Mouse (Mus musculus) G1E-ER4 (cell line): ENCODE measurements around the gene L2hgdh. TPM values are rescaled to one million over a fixed set of nuclear protein-coding genes. Genes with fewer than 3 reads are reported as not detected.

Source experiments
- GATA1 ChIP-seq: IDR thresholded peaks from one replicate; pipeline ENCODE4 v1.8.0; 2012; ENCODE audit warnings: low read length, inconsistent platforms
- polyA plus RNA-seq: library from polyadenylated mRNA; stranded (reverse); fragments of >175 nt; gene quantifications from 2 replicates; pipeline ENCODE4 v1.2.3, GENCODE M21; 2012

L2hgdh gene
- polyA plus RNA-seq, 1 experiment = 3.2 TPM

DNA sequence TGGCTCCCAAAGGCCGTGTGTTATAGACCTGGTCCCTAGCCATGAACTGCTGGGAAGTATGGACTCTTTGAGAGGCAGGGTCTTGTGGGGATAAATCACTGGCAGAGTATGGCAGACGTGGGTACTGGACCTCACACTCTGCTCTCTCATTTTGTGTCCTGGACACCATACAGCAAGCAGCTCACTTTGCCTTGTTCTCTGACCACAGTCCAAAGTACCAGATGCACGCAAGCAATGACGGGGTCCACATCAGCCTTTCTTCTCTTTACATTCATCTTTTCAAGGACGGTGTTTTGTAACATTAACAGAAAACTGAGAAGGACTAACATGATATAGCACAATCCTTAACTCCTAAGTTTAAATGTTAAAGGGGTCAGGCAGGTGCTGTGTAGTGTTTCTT is 81.8 kb downstream of the L2hgdh start:
- TF ChIP-seq GATA1 = no peak

Other genes starting within 250 kb of the L2hgdh start
- 14.5 and 24.8 TPM in 2 replicates for gene Vcpkmt, start 141.8 kb downstream of the L2hgdh start, polyA plus RNA-seq
- gene Sos2, start 43.0 kb downstream of the L2hgdh start, polyA plus RNA-seq = 7.0 and 7.8 TPM in 2 replicates
- gene Atp5s, start 77 bp upstream of the L2hgdh start, polyA plus RNA-seq = 5.8 and 9.4 TPM in 2 replicates
- not detected in 2 replicates for gene Cdkl1, start 66.4 kb upstream of the L2hgdh start, polyA plus RNA-seq
- 0.50 and 0.62 TPM in 2 replicates for gene Atl1, start 167.7 kb upstream of the L2hgdh start, polyA plus RNA-seq
- gene Map4k5, start 168.3 kb upstream of the L2hgdh start, polyA plus RNA-seq = 4.9 and 9.3 TPM in 2 replicates